Mouse (Mus musculus) thymus, postnatal 0 days (tissue): ENCODE data around the gene Olfr399. TPM values are rescaled to one million over a fixed set of nuclear protein-coding genes. Genes with fewer than 3 reads are reported as not detected.

ENCODE experiments used
- DNase-seq: peaks from one replicate; pipeline ENCODE4 v3.0.0-alpha.2; 2015; ENCODE audit warnings: low spot score
- polyA plus RNA-seq: library from polyadenylated mRNA; unstranded; fragments of >200 nt; fragmentation: Nextera tagmentation; extraction: Ambion mirVana; gene quantifications from 2 replicates; pipeline ENCODE4 v1.2.1, GENCODE M21; 2015

Gene Olfr399
- not detected in 2 replicates for polyA plus RNA-seq

- DNase-seq, result no peak
Observed at GRCm38 (mm10) chr11:74056451-74056850, at the start of gene Olfr399, which contains the start of gene Olfr139. Olfr399 (minus strand) TSS chr11:74056615. Olfr139 (minus strand) TSS chr11:74056551.

GRCm38 (mm10) chr11:74105066-74105465 lies 48.7 kb upstream of the Olfr399 start:
- DNase-seq, result no peak

GRCm38 (mm10) chr11:74101507-74101906 lies 45.1 kb upstream of the Olfr399 start:
- no peak for DNase-seq

- DNase-seq, result no peak
Observed at GRCm38 (mm10) chr11:74100724-74101123, 44.3 kb upstream of the Olfr399 start.

- DNase-seq, result no peak
Observed at GRCm38 (mm10) chr11:74069655-74070054, 13.2 kb upstream of the Olfr399 start, which contains the start of gene Zfp616. Zfp616 (plus strand) TSS chr11:74069955.

DNA sequence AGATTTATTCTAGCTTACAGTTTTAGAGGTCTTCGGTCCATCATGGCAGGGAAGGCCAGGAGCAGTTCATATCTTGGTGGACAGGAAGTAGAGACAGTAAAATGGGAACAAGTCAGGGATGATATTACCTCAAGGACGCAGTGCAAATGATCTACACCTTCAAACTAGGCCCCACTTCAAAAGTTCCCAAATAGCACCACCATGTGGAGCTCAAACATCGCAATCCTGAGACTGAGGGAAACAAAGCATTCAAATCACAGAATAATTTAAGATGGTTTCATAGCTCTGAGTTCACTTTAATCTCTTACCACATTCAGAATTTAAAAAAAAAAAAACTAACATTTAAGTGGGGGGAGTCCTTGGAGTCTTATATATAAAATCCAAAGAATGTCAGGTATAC lies 5.1 kb downstream of the Olfr399 start:
- DNase-seq, result no peak

Other genes starting within 250 kb of the Olfr399 start
- not detected in 2 replicates for gene Olfr392, start 239.6 kb downstream of the Olfr399 start, polyA plus RNA-seq
- not detected in 2 replicates for gene Olfr393, start 205.2 kb downstream of the Olfr399 start, polyA plus RNA-seq
- gene Olfr394, start 165.8 kb downstream of the Olfr399 start, polyA plus RNA-seq, result not detected in 2 replicates
- gene Olfr395, start 147.3 kb downstream of the Olfr399 start, polyA plus RNA-seq, result not detected in 2 replicates
- not detected in 2 replicates for gene Olfr23, start 119.9 kb downstream of the Olfr399 start, polyA plus RNA-seq
- gene Olfr397, start 95.8 kb downstream of the Olfr399 start, polyA plus RNA-seq, result not detected in 2 replicates
- gene Olfr398, start 66.2 kb downstream of the Olfr399 start, polyA plus RNA-seq, result not detected in 2 replicates
- gene Olfr139, start 64 bp downstream of the Olfr399 start, polyA plus RNA-seq, result not detected in 2 replicates
- gene Zfp616, start 13.3 kb upstream of the Olfr399 start, polyA plus RNA-seq, result not detected in 2 replicates
- gene Olfr401, start 57.1 kb upstream of the Olfr399 start, polyA plus RNA-seq, result not detected in 2 replicates
- gene Olfr402, start 96.9 kb upstream of the Olfr399 start, polyA plus RNA-seq, result not detected in 2 replicates
- gene Olfr403, start 129.6 kb upstream of the Olfr399 start, polyA plus RNA-seq, result not detected in 2 replicates
- gene Olfr43, start 154.8 kb upstream of the Olfr399 start, polyA plus RNA-seq, result 0.06 TPM in 1 of 2 replicates, not detected in the other
- gene Olfr406, start 203.2 kb upstream of the Olfr399 start, polyA plus RNA-seq, result not detected in 2 replicates
- gene Olfr59, start 227.1 kb upstream of the Olfr399 start, polyA plus RNA-seq, result not detected in 2 replicates